Mouse (Mus musculus) kidney, postnatal 25 days (tissue): ENCODE data around the gene Enc1.
"Not testable (repeated sequence)": the region's sequence is repeated elsewhere in the genome, so short reads cannot be mapped to it uniquely, and the experiment has no call there.

Source experiments
- DNase-seq, 2 experiments: peaks; one replicate each; pipeline ENCODE4 v3.0.0; 2021; ENCODE audit warnings: mixed read lengths in 2 of 2

Gene Enc1

DNA sequence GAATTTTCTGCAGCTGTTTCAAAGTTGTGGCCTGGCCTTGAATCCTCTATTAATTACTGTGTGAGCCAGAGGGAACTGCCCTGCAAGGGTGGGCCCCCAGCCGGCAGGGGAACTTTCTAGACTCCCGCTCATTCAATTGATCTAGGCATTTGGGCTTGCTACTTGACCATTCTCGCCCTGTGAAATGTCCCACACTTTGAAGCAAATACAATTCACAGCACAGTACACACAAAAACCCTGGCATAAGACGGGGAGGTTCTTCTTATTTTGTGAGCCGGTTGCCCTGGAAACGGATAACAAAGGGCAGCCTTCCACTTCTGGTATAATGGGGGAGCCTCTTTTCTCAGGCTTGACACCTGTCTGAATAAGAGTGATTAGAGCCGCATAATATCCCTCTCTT is 11.6 kb downstream of the Enc1 start:
- no peak for DNase-seq

DNA sequence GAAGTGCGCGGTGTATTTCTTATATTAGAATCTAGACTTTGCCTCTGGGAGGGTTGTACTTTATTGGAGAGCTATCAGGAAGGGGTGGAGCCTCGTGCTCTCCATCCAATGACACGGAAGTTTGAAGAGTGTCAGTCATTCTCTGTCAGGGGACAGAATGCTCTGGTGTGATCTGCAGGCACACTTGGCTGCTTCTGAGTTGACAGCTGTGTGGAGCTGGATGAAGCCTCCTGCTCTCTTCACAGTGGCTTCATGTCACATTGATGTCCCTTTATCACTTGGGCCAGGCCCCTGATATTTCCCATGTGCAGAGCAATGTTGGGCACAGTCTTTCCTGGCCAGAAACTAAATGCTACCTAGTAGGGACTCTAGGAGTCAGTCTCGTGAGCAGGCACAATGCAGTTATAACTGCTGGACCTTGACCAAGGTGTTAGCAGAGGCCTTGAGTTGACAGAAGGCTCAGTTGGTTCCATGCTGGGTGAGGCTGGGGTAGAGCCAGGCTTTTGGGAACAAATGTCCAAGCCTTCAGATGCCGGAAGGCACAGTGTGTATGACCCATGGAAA is 12.6 kb downstream of the Enc1 start:
- DNase-seq: no peak

GRCm38 (mm10) chr13:97253994-97254393 is 13.1 kb downstream of the Enc1 start:
- DNase-seq: no peak

GRCm38 (mm10) chr13:97254564-97255164 is 13.8 kb downstream of the Enc1 start:
- no peak for DNase-seq

DNA sequence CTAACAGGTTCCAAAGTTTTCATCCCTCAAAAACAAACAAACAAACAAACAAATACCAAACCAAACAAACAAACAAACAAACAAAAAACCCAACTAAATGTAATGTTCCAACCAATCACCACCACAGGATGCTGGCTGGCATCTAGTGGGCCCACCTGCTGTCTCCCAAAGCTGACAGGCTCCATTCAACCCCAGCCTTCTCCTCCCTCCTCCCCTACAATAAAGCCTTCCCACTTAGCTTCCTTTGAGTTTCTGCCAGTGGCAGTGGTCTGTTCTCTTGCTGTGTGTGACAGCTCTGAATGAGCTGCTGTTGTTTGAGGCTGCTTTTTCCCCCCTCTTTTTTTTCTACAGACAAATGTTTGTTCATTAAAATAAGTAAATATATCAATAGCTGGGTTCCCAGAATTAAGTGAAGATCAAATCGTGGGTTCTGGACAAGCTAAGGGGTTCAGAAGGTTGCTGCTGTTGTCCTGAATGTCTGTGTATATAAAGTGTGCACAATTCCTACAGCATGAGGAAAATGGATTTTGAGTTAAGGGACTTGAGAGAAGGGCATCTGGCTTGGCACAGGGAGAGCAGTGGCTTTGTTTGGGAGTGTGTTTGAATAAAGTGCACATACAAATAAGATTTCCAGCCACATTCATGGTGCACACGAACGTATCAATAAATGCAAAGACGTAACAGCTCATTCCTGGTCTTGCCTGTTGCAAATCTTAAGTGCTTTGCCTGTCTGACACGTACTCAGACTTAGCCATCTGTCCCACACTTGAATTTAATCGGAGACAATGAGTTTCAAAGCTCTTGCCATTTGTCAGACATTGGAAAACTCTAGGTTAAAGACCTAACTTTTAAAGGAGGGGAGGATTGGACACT is 15.3 kb downstream of the Enc1 start:
- no peak for DNase-seq

DNA sequence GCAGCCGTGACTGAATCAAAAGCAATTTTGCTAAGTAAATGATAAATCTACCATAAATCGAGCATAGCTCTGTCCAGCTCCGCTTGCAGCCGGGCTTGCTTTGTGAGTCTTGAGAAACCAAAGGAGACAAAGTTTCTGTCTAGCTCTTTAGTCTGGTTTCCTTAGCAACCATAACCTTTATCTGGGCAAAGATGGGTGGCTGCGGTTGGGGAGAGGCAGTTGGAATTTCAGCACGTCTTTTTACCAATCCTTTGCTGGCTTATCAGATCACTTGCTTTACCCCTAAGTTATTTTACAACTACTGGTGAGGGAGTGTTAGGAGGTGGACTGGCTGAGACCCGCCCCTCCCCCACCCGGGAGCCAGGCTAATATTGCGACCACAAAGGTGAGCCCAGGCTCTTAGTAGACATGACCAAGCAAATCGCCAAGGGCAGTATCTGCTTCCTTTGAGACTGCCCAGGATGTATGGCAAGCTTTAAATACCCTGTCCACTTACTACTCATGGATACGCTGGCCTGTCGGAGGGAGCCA is 16.0 kb downstream of the Enc1 start:
- DNase-seq: no peak

DNA sequence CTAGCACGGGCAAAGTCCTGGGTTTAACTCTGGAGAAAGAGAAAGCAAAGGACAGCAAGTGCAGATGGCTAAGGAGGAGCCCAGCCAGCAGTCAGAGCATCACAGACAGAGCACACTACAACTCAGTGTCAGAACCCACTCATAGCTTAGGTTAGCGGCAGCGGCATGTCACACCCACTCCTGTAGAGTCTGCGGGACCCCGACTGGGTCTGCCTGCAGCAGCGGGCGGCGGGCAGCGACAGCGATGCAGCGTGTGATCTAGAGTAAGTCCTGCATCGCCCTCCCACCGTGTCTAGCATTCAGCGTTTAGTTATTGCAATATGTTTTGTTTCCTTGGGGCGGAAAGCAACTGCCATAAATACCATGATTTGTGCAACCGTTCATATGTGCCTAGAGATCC is 18.4 kb downstream of the Enc1 start:
- DNase-seq: no peak

DNA sequence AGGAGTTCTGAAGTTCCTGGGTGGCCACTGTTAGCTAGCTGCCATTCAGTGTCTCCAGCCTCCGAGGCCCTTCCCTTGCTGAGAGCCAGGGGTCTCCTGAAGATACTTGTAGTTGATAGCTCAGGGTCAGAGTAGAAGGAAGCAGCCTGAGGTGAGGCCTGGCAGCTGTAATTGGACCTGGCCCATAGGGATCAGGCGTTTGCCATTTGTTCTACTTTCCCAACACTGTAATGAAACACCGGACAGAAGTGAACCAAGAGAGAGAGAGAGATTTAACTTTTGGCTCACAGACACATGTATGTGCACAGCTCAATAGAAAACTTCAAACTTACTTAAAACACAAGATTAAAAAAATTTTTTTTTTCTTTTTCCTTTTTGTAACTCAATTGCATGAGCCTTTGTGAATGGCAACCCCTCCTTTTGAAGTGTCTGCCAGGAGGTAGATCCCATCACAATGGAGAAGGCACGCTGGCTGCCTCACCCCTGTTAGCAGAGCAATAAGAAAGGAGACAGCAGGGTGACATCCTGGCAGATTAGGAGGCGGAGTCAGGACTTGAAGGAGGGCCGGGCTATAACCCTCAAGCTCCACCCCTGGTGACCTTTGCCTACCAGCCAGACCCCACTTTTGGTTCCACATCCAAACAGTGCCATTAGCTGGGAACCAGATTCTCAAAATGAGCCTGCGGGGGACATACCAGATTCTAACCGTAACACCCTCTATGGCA is 19.7 kb downstream of the Enc1 start:
- DNase-seq: no peak

- no peak for DNase-seq
Observed at GRCm38 (mm10) chr13:97261549-97261948, 20.6 kb downstream of the Enc1 start.

DNA sequence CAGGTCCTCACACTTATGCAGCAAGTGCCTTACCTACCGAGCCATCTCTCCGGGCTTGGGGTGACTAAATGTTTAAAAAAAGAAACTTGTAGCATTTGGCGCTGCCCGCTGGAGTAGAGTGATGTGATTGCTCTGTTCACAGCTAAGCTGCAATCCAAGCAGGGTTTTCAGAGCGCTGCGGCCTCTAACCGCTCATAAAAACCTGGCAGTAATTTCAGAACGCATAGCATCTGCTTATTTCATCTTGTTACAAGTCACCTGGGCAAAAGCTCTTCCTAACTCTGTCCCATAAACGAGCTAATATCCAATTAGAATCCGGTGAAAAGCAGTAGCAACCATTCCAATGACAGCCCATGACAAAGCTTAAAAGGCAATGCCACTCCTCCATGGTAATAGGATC is 21.8 kb downstream of the Enc1 start:
- no peak for DNase-seq

DNA sequence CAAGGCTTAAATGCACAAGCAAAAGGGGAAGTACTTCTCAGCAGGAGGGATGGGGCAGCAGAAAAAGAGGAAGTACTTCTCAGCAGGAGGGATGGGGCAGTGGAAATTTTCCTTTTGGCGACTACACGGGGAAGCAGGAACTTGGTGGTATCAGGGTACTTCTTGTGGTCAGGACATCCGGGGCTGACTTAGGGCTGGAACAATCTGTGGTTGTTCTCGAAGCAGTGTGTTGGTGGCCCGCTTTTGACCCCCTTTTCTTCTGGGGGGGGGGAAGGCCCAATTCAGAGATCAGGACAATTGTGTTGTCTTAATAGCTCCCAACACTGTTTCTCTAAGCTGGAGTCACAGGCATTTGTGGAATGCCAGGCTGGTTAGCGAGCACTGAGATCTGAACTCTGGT is 24.6 kb downstream of the Enc1 start:
- not testable (repeated sequence) for DNase-seq

DNA sequence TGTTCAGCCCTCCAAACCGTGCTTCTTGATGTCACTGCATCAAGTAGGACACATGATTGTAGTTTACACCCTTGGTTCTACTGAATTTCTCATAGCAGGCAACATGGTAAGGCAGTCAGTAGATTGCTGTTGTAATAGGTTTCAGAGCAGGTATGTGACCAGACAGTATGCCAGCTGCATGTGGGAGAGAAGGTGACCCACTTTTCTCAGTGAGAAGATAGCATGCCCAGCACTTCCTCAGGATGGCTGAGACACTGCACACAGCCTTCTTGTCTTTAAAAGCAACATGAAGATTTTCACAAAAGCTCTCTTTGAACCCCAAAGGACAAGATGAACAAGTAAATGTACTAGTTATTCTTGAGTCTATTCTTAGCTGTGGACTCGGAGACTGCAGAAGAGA is 29.8 kb downstream of the Enc1 start:
- DNase-seq: no peak

DNA sequence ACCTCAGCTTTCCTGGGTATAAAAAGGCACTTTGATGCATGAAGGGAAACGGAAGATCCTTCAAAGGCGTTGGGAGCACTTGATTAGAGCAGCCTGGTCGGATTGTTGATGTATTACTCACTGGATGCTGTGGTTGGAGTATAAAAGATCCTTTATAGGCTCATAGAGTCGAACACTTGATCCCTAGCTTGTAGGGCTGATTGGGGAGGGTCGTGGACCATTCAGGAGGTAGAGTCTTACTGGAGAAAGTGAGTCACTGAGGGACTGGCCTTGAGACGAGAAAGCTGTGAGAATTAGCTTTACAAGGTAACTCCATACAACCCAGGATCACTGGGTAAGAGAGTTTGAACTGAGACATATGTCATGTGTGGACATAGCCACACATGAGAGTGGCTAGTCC is 30.7 kb downstream of the Enc1 start:
- DNase-seq: no peak

DNA sequence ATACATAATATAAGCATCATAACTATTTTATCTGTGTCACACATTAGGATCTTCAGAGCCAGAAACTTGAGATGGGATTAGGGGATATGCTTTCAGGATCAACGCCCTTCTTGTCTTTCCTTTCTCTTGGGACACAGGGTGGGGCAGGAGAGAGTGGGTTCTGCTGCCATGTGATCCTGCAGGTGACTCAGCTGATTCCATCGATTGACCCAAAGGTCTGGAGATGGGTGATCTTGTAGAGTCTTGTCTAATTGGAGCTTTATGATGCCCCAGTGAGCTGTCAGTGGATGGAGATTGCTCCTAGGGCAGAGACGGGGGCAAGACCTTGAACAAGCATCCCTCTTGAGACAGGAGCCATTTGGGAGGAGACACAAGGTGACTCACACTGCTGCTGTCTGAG is 33.9 kb downstream of the Enc1 start:
- DNase-seq: no peak

DNA sequence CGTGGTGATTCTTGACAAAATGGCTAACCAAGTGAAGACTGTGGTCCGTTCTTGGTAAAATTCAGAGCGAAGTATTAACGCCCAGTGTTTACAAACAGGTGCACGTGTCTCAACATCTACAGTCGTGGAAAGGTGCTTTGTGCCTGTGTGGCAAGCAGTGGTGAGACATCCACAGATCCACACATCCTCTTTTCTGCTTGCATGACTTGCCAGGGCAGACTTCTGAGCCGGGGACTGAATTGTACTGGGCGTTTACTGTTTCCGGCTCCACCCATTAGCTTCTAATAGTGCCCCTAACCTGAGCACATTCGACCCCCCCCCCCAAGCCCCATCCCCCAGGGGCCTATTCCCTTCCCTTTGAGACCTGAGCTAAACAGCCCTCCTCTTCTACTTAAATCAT is 34.6 kb downstream of the Enc1 start:
- no peak for DNase-seq

GRCm38 (mm10) chr13:97282051-97282910 is 41.4 kb downstream of the Enc1 start:
- no peak for DNase-seq

GRCm38 (mm10) chr13:97282911-97283281 is 42.0 kb downstream of the Enc1 start:
- no peak for DNase-seq

DNA sequence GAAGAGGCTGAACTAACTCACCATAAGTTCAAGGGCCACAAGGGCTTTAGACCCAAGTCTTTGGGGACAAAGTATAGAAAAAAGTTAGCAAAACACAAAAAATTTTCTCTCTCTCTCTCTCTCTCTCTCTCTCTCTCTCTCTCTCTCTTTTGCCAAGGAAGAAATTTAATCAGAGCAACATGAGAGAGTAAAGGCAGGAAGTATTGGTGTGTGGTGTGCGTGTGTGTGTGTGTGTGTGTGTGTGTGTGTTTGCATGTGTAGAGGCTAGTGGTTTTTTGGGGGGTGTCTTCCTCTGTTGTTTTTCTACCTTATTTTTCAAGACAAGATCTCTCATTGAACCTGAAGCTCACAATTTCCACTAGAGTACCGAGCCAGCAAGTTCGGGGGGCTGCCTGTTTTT is 46.1 kb downstream of the Enc1 start:
- no peak for DNase-seq

GRCm38 (mm10) chr13:97290747-97291146 is 49.8 kb downstream of the Enc1 start:
- no peak for DNase-seq

- no peak for DNase-seq
Observed at GRCm38 (mm10) chr13:97291354-97291753, 50.4 kb downstream of the Enc1 start.

GRCm38 (mm10) chr13:97292026-97292425 is 51.1 kb downstream of the Enc1 start:
- no peak for DNase-seq
